Mouse (Mus musculus) megakaryocyte progenitor cell, adult 5-6 weeks (primary cell): Measurements from ENCODE around the gene Fgl2. TPM values are rescaled to one million over a fixed set of nuclear protein-coding genes. Genes with fewer than 3 reads are reported as not detected.

Experiments
- total RNA-seq, 2 experiments: library from RNA; stranded (forward) in 1 of 2; stranded (reverse) in 1 of 2; fragments of 157-497, 149-512 nt in 1 of 2; fragments of 200-1000 nt in 1 of 2; gene quantifications; 2 replicates each; pipeline versions ENCODE4 v1.2.3 to v1.2.4; 2015 to 2017

The Fgl2 gene
- total RNA-seq, 2 experiments from 2014 or later, result 67.9 to 77.0 TPM

Other genes starting within 250 kb of the Fgl2 start
- gene Gsap, start 186.4 kb upstream of the Fgl2 start, total RNA-seq (2015), result 2.1 and 4.4 TPM in 2 replicates
- gene Gsap, start 186.4 kb upstream of the Fgl2 start, total RNA-seq (2017), result 3.8 and 5.6 TPM in 2 replicates
- not detected in 2 replicates for gene Ccdc146, start 52.0 kb downstream of the Fgl2 start, total RNA-seq (2015)
- 0.51 and 0.83 TPM in 2 replicates for gene Ccdc146, start 52.0 kb downstream of the Fgl2 start, total RNA-seq (2017)
- 9.1 and 14.7 TPM in 2 replicates for gene Fam185a, start 52.3 kb downstream of the Fgl2 start, total RNA-seq (2015)
- gene Fam185a, start 52.3 kb downstream of the Fgl2 start, total RNA-seq (2017), result 15.2 and 17.2 TPM in 2 replicates
- not detected in 2 replicates for gene Lrrc17, start 170.9 kb downstream of the Fgl2 start, total RNA-seq (2015)
- gene Lrrc17, start 170.9 kb downstream of the Fgl2 start, total RNA-seq (2017), result not detected in 2 replicates